Mouse (Mus musculus) heart, embryonic 11.5 days (tissue): ENCODE data around the gene Tango2. TPM values are rescaled to one million over a fixed set of nuclear protein-coding genes. Genes with fewer than 3 reads are reported as not detected.
A peak's percentile ranks its signal among the peaks of the same experiment; 100 is the strongest.

Experiments used
- ATAC-seq: fragments of 200-750 bp; cut with Nextera tagmentation; replicated peaks from 2 replicates; pipeline ENCODE4 v1.8.0; 2017; ENCODE audit warnings: moderate library complexity; ENCODE audit not compliant: insufficient number of reproducible peaks, low FRiP score, low TSS enrichment
- H3K27ac ChIP-seq: fragments of 300-500 bp; sonication (generic); 2 replicates; pipeline ENCODE4 v1.5.1; 2014; ENCODE audit warnings: mild to moderate bottlenecking, low read depth, low read length
- H3K27me3 ChIP-seq: fragments of 300-500 bp; sonication (generic); 2 replicates; pipeline ENCODE4 v1.6.1; 2014; ENCODE audit warnings: mild to moderate bottlenecking, low read length, mixed read lengths; ENCODE audit not compliant: control insufficient read depth, insufficient read depth
- H3K36me3 ChIP-seq: fragments of 300-500 bp; sonication (generic); 2 replicates; pipeline ENCODE4 v1.6.1; 2014; ENCODE audit warnings: mild to moderate bottlenecking, low read length, moderate library complexity, mixed read lengths; ENCODE audit not compliant: control insufficient read depth, insufficient read depth
- H3K4me1 ChIP-seq: fragments of 300-500 bp; sonication (generic); 2 replicates; pipeline ENCODE4 v1.6.1; 2014; ENCODE audit warnings: low read length; ENCODE audit not compliant: control insufficient read depth, insufficient read depth
- H3K4me2 ChIP-seq: fragments of 300-500 bp; sonication (generic); 2 replicates; pipeline ENCODE4 v1.6.1; 2014; ENCODE audit warnings: mild to moderate bottlenecking, moderate library complexity
- H3K4me3 ChIP-seq: fragments of 300-500 bp; sonication (generic); 2 replicates; pipeline ENCODE4 v1.5.1; 2014; ENCODE audit warnings: low read depth, low read length
- H3K9ac ChIP-seq: fragments of 300-500 bp; sonication (generic); 2 replicates; pipeline ENCODE4 v1.6.1; 2014; ENCODE audit warnings: mild to moderate bottlenecking, low read depth, low read length, moderate library complexity
- H3K9me3 ChIP-seq: fragments of 300-500 bp; sonication (generic); replicated peaks from 2 replicates; pipeline ENCODE4 v1.6.1; 2016; ENCODE audit warnings: low read length; ENCODE audit not compliant: control insufficient read depth
- WGBS: fragments of 180-500 bp; shearing (Covaris S2); extraction: QIAGEN DNeasy Blood & Tissue Kit; methylation state at CpG from one replicate; pipeline ENCODE4 v1.1.7; 2014; ENCODE audit not compliant: insufficient replicate concordance; 5-methylcytosine and 5-hydroxymethylcytosine counted together
- polyA plus RNA-seq: library from polyadenylated mRNA; unstranded; fragments of >200 nt; fragmentation: Nextera tagmentation; extraction: Ambion mirVana; gene quantifications from 2 replicates; pipeline ENCODE4 v1.2.1, GENCODE M21; 2014

Tango2 gene
- polyA plus RNA-seq, 1 experiment from 2014 or later = 62.1 TPM

GRCm38 (mm10) chr16:18275166-18275565 lies 72.7 kb downstream of the Tango2 start:
- no peaks in the 10 kb centered on the region for H3K4me1 ChIP-seq
- H3K4me2 ChIP-seq = no peak overlapping the region
- ATAC-seq = no peak
- peaks cover 64% of the 10 kb centered on the region for H3K36me3 ChIP-seq
- no peaks in the 10 kb centered on the region for H3K9me3 ChIP-seq
- no peak overlapping the region for H3K4me3 ChIP-seq
- H3K27me3 ChIP-seq = no peaks in the 10 kb centered on the region
- WGBS = 84% methylated on average over 2 of the region's 2 CpGs
- no peak overlapping the region for H3K27ac ChIP-seq
- H3K9ac ChIP-seq = no peak overlapping the region

DNA sequence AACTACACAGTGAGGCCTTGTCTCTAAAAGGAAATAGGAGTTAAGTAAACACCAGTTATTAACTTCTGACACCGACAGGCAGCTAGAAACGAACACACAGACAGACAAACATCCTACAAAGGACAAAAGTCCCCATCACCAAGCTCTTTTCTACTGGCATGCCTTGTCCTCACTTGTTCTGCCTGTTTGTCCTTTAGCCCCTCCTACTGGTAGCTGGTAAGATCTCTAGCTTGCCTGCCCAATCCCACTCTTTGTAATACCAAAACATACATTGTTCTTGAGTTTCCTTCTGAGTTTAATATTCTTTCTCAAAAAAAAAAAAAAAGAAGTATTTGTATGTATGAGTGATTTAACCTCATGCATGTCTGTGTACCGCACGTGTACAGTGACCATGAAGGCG lies 79.7 kb downstream of the Tango2 start:
- 93% methylated on average over 5 of the region's 5 CpGs for WGBS

DNA sequence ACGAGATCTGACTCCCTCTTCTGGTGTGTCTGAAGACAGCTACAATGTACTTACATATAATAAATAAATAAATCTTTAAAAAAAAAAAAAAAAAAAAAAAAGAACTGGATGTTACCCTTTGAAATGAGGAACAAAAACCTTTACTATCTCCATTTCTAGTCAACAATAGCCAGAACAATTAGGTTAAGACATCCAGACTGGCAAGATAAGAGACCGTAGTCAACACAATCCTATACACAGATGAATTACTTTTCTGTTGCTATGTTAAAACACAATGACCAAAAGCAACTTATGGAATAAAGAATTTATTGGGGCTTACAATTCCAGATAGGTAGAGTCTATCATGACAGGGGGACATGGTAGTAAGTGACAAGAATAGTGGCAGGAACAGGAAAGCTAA lies 82.9 kb downstream of the Tango2 start:
- no peak for ATAC-seq
- H3K36me3 ChIP-seq = peaks cover 46% of the 10 kb centered on the region
- WGBS = 81% methylated on average over 2 of the region's 2 CpGs

More for the DNA sequence above, 79.7 kb downstream of the Tango2 start:
- Histone ChIP-seq H3K4me3 (no peak overlapping the region), H3K36me3 (peaks cover 48% of the 10 kb centered on the region), H3K27me3 (no peaks in the 10 kb centered on the region), H3K4me1 (no peaks in the 10 kb centered on the region), H3K9ac (no peak overlapping the region), H3K9me3 (no peaks in the 10 kb centered on the region), H3K4me2 (no peak overlapping the region), H3K27ac (no peak overlapping the region)
- no peak for ATAC-seq

DNA sequence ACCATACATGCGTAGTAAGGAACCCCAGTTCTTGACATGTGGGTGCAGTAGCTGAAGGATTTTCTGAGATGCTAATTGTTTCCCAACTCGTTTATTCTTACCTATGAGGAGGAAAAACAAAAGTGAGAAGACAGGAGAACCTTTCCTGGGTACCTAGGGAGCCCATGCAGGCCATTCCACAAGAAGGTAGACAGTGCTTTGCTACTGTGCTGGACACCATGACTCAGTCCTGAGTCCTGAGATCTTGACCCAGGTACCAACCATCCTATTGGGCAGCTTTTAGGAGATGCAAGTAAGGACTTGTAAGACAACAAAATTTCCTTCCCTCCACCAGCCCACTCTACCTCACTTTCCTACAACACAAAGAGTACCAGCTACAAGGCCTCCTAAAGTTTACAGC lies 89.7 kb downstream of the Tango2 start, which contains the start of gene Gm49776:
Gm49776 (minus strand) TSS at position 101 of the 400 bp plus-strand sequence.
- H3K27me3 ChIP-seq = no peaks in the 10 kb centered on the region
- no peak within 1 kb of the TSS for H3K27ac ChIP-seq
- H3K9me3 ChIP-seq = no peaks in the 10 kb centered on the region
- ATAC-seq = no peak
- H3K9ac ChIP-seq = no peak within 1 kb of the TSS
- H3K36me3 ChIP-seq = peaks cover 70% of the 10 kb centered on the region
- H3K4me2 ChIP-seq = no peak within 1 kb of the TSS
- 92% methylated on average over 2 of the region's 2 CpGs for WGBS
- no peak within 1 kb of the TSS for H3K4me3 ChIP-seq
- H3K4me1 ChIP-seq = no peaks in the 10 kb centered on the region

More for the DNA sequence above, 82.9 kb downstream of the Tango2 start:
- Histone ChIP-seq H3K9me3 (no peaks in the 10 kb centered on the region), H3K4me1 (no peaks in the 10 kb centered on the region), H3K4me3 (no peak overlapping the region), H3K27ac (no peak overlapping the region), H3K9ac (no peak overlapping the region), H3K27me3 (no peaks in the 10 kb centered on the region), H3K4me2 (no peak overlapping the region)

GRCm38 (mm10) chr16:18253866-18254265 lies 94.0 kb downstream of the Tango2 start:
- Histone ChIP-seq H3K9ac (no peak overlapping the region), H3K4me1 (peaks cover 19% of the 10 kb centered on the region), H3K36me3 (peaks cover 53% of the 10 kb centered on the region), H3K27me3 (no peaks in the 10 kb centered on the region), H3K4me3 (no peak overlapping the region), H3K27ac (no peak overlapping the region), H3K9me3 (no peaks in the 10 kb centered on the region), H3K4me2 (no peak overlapping the region)
- ATAC-seq = no peak
- WGBS = 84% methylated on average over 1 of the region's 1 CpGs

DNA sequence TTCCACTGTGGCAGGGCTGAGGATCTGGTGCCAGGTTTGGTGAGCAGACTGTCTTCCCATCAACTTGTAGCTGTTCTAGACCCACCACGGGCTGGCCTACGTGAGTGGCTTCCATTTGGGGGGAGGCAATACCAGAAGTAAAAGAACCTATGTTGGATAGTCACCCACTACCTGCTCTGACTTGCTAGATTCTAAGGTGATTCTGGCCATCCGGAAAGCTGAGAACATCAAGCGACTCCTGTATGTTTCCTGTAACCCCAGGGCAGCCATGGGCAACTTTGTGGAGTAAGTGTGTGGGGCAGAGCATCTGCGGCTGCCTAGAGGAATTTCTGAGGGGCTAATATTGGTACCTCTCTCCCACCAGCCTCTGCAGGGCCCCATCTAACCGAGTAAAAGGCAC lies 95.2 kb downstream of the Tango2 start:
- WGBS = 84% methylated on average over 6 of the region's 6 CpGs
- Histone ChIP-seq H3K9ac (no peak overlapping the region), H3K27me3 (no peaks in the 10 kb centered on the region), H3K36me3 (peaks cover 45% of the 10 kb centered on the region), H3K27ac (no peak overlapping the region), H3K4me3 (no peak overlapping the region), H3K9me3 (no peaks in the 10 kb centered on the region), H3K4me2 (no peak overlapping the region), H3K4me1 (peaks cover 19% of the 10 kb centered on the region)
- ATAC-seq = no peak

DNA sequence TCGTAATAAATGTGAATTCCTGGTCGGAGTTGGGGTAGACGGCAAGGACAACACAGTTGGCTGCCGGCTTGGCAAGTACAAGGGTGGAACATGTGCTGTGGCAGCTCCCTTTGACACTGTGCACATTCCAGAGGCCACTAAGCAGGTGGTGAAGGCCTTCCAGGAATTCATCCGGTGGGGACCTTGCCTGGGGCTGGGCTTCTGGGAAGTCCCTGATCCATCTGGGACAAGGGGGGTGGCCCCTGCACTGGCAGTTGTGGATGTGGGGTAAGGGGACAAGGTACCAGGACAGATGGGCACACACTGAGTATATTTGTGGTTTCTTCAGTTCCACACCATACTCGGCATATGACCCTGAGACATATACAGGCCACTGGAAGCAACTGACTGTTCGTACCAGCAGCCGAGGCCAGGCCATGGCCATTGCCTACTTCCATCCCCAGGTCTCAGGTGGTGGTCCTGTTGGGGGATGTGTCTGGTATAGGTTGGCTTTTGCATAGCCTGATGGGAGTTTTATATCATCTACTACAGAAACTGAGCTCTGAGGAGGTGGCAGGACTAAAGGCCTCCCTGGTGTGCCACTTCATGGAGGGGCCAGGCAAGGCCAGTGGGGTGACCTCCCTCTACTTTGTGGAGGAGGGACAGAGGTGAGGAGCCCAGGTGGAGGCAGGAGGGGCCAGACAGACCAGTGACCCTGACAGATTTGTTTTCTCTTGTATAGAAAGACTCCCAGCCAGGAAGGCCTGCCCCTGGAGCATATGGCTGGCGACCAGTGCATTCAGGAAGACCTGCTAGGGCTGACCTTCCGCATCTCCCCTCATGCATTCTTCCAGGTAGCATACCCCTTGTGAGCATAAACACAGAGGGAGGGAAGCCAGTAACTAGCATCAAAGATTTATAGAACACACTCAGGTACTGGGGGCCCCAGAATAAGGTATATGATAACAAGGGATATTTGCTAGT lies 96.8 kb downstream of the Tango2 start:
- no peaks in the 10 kb centered on the region for H3K27me3 ChIP-seq
- no peak for ATAC-seq
- H3K9ac ChIP-seq = no peak overlapping the region
- H3K36me3 ChIP-seq = peaks cover 33% of the 10 kb centered on the region
- no peaks in the 10 kb centered on the region for H3K9me3 ChIP-seq
- H3K4me3 ChIP-seq = no peak overlapping the region
- no peak overlapping the region; the same call in 1 of the 2 replicates for H3K4me2 ChIP-seq
- peaks cover 24% of the 10 kb centered on the region for H3K4me1 ChIP-seq
- peak overlapping the region; percentile 3; the same call in 1 of the 2 replicates for H3K27ac ChIP-seq
- 74% methylated on average over 10 of the region's 10 CpGs for WGBS
